Mouse (Mus musculus): ENCODE measurements at regions not wholly inside any gene's neighbourhood (a gene's known extent, or its start where the extent isn't known, plus 50 kb on each side); places are given as distances from the start of the nearest gene placed in this dataset.

GRCm38 (mm10) chrX:99350233-99350632 is 120.8 kb downstream of the Pja1 start:
- no peak for DNase-seq (ENCODE audit: low spot score in 2 of 2)

- no peak for DNase-seq (ENCODE audit: low spot score in 2 of 2)
Observed at GRCm38 (mm10) chrX:99340223-99340622, 130.8 kb downstream of the Pja1 start.

GRCm38 (mm10) chrX:99339081-99339876 is 131.8 kb downstream of the Pja1 start:
- no peak for DNase-seq (ENCODE audit: low spot score in 2 of 2)

- no peak for DNase-seq (ENCODE audit: low spot score in 2 of 2)
Observed at GRCm38 (mm10) chrX:99336616-99337553, 134.2 kb downstream of the Pja1 start.

- DNase-seq (ENCODE audit: low spot score in 2 of 2), result no peak
Observed at GRCm38 (mm10) chrX:99335886-99336589, 135.0 kb downstream of the Pja1 start.

- no peak for DNase-seq (ENCODE audit: low spot score in 2 of 2)
Observed at GRCm38 (mm10) chrX:99332457-99332770, 138.7 kb downstream of the Pja1 start.

GRCm38 (mm10) chrX:99331764-99332456 is 139.2 kb downstream of the Pja1 start:
- DNase-seq (ENCODE audit: low spot score in 2 of 2), result no peak

GRCm38 (mm10) chrX:99330386-99330785 is 140.7 kb downstream of the Pja1 start:
- no peak for DNase-seq (ENCODE audit: low spot score in 2 of 2)

GRCm38 (mm10) chrX:99328576-99328975 is 142.5 kb downstream of the Pja1 start:
- no peak for DNase-seq (ENCODE audit: low spot score in 2 of 2)

GRCm38 (mm10) chrX:99326167-99326566 is 144.9 kb downstream of the Pja1 start:
- DNase-seq (ENCODE audit: low spot score in 2 of 2), result no peak

- DNase-seq (ENCODE audit: low spot score in 2 of 2), result peak in 1 of 2 experiments; percentile 6
Observed at GRCm38 (mm10) chrX:99325460-99325859, 145.6 kb downstream of the Pja1 start.

- DNase-seq (ENCODE audit: low spot score in 2 of 2), result no peak
Observed at GRCm38 (mm10) chrX:99324546-99325170, 146.4 kb downstream of the Pja1 start.

GRCm38 (mm10) chrX:99319791-99320190 is 151.3 kb downstream of the Pja1 start:
- DNase-seq (ENCODE audit: low spot score in 2 of 2), result no peak

GRCm38 (mm10) chrX:99319163-99319562 is 151.9 kb downstream of the Pja1 start:
- DNase-seq (ENCODE audit: low spot score in 2 of 2), result no peak

- no peak for DNase-seq (ENCODE audit: low spot score in 2 of 2)
Observed at GRCm38 (mm10) chrX:99318141-99318540, 152.9 kb downstream of the Pja1 start.

- no peak for DNase-seq (ENCODE audit: low spot score in 2 of 2)
Observed at GRCm38 (mm10) chrX:99317736-99318135, 153.3 kb downstream of the Pja1 start.

- no peak for DNase-seq (ENCODE audit: low spot score in 2 of 2)
Observed at GRCm38 (mm10) chrX:99316410-99317056, 154.5 kb downstream of the Pja1 start.

GRCm38 (mm10) chrX:99299110-99299509 is 163.2 kb downstream of the Efnb1 start:
- DNase-seq (ENCODE audit: low spot score in 2 of 2), result no peak

GRCm38 (mm10) chrX:99294726-99295125 is 158.8 kb downstream of the Efnb1 start:
- DNase-seq (ENCODE audit: low spot score in 2 of 2), result no peak

- peak; percentile 4 to 10 for DNase-seq (ENCODE audit: low spot score in 2 of 2)
Observed at GRCm38 (mm10) chrX:99293967-99294366, 158.0 kb downstream of the Efnb1 start.
